Mouse (Mus musculus): ENCODE results near the gene Smurf2. TPM values are rescaled to one million over a fixed set of nuclear protein-coding genes. Genes with fewer than 3 reads are reported as not detected.

Smurf2 gene
- 9.7 and 9.8 TPM in 2 replicates for polyA plus RNA-seq (2015; fragmentation: Nextera tagmentation; extraction: Ambion mirVana)

GRCm38 (mm10) chr11:106920551-106921379, at the start of gene Smurf2:
TSS of gene Smurf2 (minus strand) at chr11:106920715.

DNA sequence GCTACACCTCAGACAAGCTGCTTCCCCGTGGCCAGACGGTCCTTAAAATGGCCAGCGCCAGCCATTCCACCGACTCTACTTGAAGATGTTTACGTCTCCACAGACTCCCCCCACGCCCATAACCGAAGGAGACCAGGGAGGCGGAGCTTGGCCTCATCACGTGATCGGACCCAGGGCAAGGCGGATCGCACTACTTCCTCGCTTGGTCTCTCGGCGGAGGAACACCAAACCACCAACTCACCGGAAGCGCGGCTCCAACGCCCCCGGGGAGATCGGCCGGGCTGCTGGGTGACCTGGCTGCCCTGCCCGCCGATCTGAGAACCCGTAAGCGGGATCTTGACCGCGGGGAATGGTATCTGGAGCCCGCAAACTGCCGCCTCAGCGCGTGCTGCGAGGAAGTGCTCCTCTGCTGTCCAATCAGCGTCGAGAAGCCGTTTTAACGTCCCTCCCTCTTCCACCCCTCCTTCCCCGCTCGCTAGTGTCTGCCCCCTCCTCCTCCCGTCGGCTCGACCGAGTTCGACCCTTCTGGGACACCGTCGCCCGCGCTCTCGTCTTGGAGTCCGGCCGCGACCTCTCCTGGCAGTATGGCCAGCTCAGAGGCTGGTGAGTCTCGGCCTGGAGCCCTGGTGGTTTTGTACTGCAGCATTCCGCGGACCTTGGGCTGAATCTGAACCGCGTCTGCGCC, 131.6 kb downstream of the Smurf2 start, which contains the start of the genes Ddx5 and Cep95:
Ddx5 (minus strand) TSS at position 411 of the 685 bp plus-strand sequence.
Cep95 (plus strand) TSS at position 478 of the 685 bp plus-strand sequence.

GRCm38 (mm10) chr11:106779388-106780088, 141.0 kb downstream of the Smurf2 start, which contains the start of gene Polg2:
TSS of gene Polg2 (minus strand) at chr11:106779537.

Small RNA genes lying within 50 kb of the gene (microRNA-seq; reads per million reads assigned to microRNA genes)
- gene Gm25994 = not detected
- not detected for gene Gm27322
- gene Mir3064 = 4.6 reads per million, percentile 10 among the genes with 10 or more reads in this experiment

Other genes with a start within 250 kb of the Smurf2 start
- gene Pecam1, start 170.1 kb downstream of the Smurf2 start, polyA plus RNA-seq (2015; fragmentation: Nextera tagmentation; extraction: Ambion mirVana) = 11.0 and 11.9 TPM in 2 replicates
- gene Milr1, start 169.5 kb downstream of the Smurf2 start, polyA plus RNA-seq (2015; fragmentation: Nextera tagmentation; extraction: Ambion mirVana) = 0.65 and 0.79 TPM in 2 replicates
- gene Polg2, start 141.2 kb downstream of the Smurf2 start, polyA plus RNA-seq (2015; fragmentation: Nextera tagmentation; extraction: Ambion mirVana) = 9.9 and 10.3 TPM in 2 replicates
- gene Ddx5, start 131.5 kb downstream of the Smurf2 start, polyA plus RNA-seq (2015; fragmentation: Nextera tagmentation; extraction: Ambion mirVana) = 229 and 248 TPM in 2 replicates
- 8.8 and 9.8 TPM in 2 replicates for gene Cep95, start 131.5 kb downstream of the Smurf2 start, polyA plus RNA-seq (2015; fragmentation: Nextera tagmentation; extraction: Ambion mirVana)
- 70.9 and 78.3 TPM in 2 replicates for gene Kpna2, start 78.8 kb upstream of the Smurf2 start, polyA plus RNA-seq (2015; fragmentation: Nextera tagmentation; extraction: Ambion mirVana)
- 10.9 and 14.3 TPM in 2 replicates for gene 1810010H24Rik, start 105.0 kb upstream of the Smurf2 start, polyA plus RNA-seq (2015; fragmentation: Nextera tagmentation; extraction: Ambion mirVana)
- gene Bptf, start 211.4 kb upstream of the Smurf2 start, polyA plus RNA-seq (2015; fragmentation: Nextera tagmentation; extraction: Ambion mirVana) = 19.8 and 24.3 TPM in 2 replicates